Mouse (Mus musculus) bone marrow macrophage, adult 2 months (primary cell): ENCODE data around the gene E130218I03Rik. TPM values are rescaled to one million over a fixed set of nuclear protein-coding genes. Genes with fewer than 3 reads are reported as not detected.

ENCODE experiments used
- H3K27ac ChIP-seq: 2 replicates; pipeline ENCODE4 v1.5.1; 2012; ENCODE audit warnings: low read depth, low read length; ENCODE audit not compliant: insufficient read depth
- H3K4me1 ChIP-seq: 2 replicates; pipeline ENCODE4 v1.6.1; 2012; ENCODE audit warnings: low read length; ENCODE audit not compliant: control insufficient read depth, insufficient read depth
- H3K4me3 ChIP-seq: 2 replicates; pipeline ENCODE4 v1.5.1; 2012; ENCODE audit warnings: mild to moderate bottlenecking, low read length, moderate library complexity; ENCODE audit not compliant: insufficient read depth
- CTCF ChIP-seq: IDR thresholded peaks from 2 replicates; pipeline ENCODE4 v1.5.1; 2012; ENCODE audit warnings: low read depth, mild to moderate bottlenecking, low read length, moderate library complexity
- POLR2A ChIP-seq: IDR thresholded peaks from 2 replicates; pipeline ENCODE4 v1.6.1; 2012; ENCODE audit warnings: mild to moderate bottlenecking, low read depth, low read length, borderline replicate concordance
- polyA plus RNA-seq: library from polyadenylated mRNA; stranded (reverse); fragments of >200 nt; gene quantifications from 2 replicates; pipeline ENCODE4 v1.2.4, GENCODE M21; 2012; ENCODE audit not compliant: missing spikeins, insufficient read depth, insufficient read length

E130218I03Rik gene
- polyA plus RNA-seq, 1 experiment = not detected

- H3K4me3 ChIP-seq = peak overlapping the region; percentile 36
- no peaks in the 10 kb centered on the region for H3K4me1 ChIP-seq
- TF ChIP-seq CTCF (no peak), POLR2A (no peak)
- no peak overlapping the region for H3K27ac ChIP-seq
These were observed 8.0 kb downstream of the E130218I03Rik start for GRCm38 (mm10) chr4:134251241-134252130.

- TF ChIP-seq CTCF (no peak), POLR2A (no peak)
- H3K27ac ChIP-seq = no peak overlapping the region
- no peaks in the 10 kb centered on the region for H3K4me1 ChIP-seq
- H3K4me3 ChIP-seq = no peak overlapping the region
These were observed 8.9 kb downstream of the E130218I03Rik start for GRCm38 (mm10) chr4:134252131-134252910.

GRCm38 (mm10) chr4:134252911-134253721, 9.7 kb downstream of the E130218I03Rik start:
- Histone ChIP-seq H3K4me1 (no peaks in the 10 kb centered on the region), H3K27ac (no peak overlapping the region), H3K4me3 (no peak overlapping the region)
- TF ChIP-seq CTCF = no peak
- TF ChIP-seq POLR2A = no peak

- Histone ChIP-seq H3K4me3 (no peak within 1 kb of the TSS), H3K4me1 (peaks cover 4% of the 10 kb centered on the region; the same call in 1 of the 2 replicates), H3K27ac (no peak within 1 kb of the TSS)
- TF ChIP-seq POLR2A (no peak), CTCF (no peak)
These were observed 10.4 kb downstream of the E130218I03Rik start, which contains the start of gene Grrp1 for GRCm38 (mm10) chr4:134253722-134254324. Grrp1 (minus strand) TSS chr4:134254106.

- H3K4me3 ChIP-seq = no peak overlapping the region
- H3K27ac ChIP-seq = no peak overlapping the region
- H3K4me1 ChIP-seq = peaks cover 4% of the 10 kb centered on the region; the same call in 1 of the 2 replicates
- no peak for TF ChIP-seq POLR2A
- no peak for TF ChIP-seq CTCF
These were observed 11.4 kb downstream of the E130218I03Rik start for GRCm38 (mm10) chr4:134254835-134255234.

GRCm38 (mm10) chr4:134255854-134256253, 12.4 kb downstream of the E130218I03Rik start:
- Histone ChIP-seq H3K4me3 (no peak overlapping the region), H3K27ac (no peak overlapping the region), H3K4me1 (peaks cover 4% of the 10 kb centered on the region; the same call in 1 of the 2 replicates)
- TF ChIP-seq CTCF (no peak), POLR2A (no peak)

- H3K27ac ChIP-seq = no peak overlapping the region
- peaks cover 4% of the 10 kb centered on the region; the same call in 1 of the 2 replicates for H3K4me1 ChIP-seq
- no peak overlapping the region for H3K4me3 ChIP-seq
- no peak for TF ChIP-seq POLR2A
- no peak for TF ChIP-seq CTCF
These were observed 13.1 kb downstream of the E130218I03Rik start for GRCm38 (mm10) chr4:134256407-134257197.

GRCm38 (mm10) chr4:134257198-134258009, 13.9 kb downstream of the E130218I03Rik start:
- TF ChIP-seq CTCF (no peak), POLR2A (no peak)
- H3K4me1 ChIP-seq = peaks cover 4% of the 10 kb centered on the region; the same call in 1 of the 2 replicates
- no peak overlapping the region for H3K4me3 ChIP-seq
- H3K27ac ChIP-seq = no peak overlapping the region
